Mouse (Mus musculus) intestine, postnatal 0 days (tissue): ENCODE measurements at regions not wholly inside any gene's neighbourhood (a gene's known extent, or its start where the extent isn't known, plus 50 kb on each side); places are given as distances from the start of the nearest gene placed in this dataset.
A peak's percentile ranks its signal among the peaks of the same experiment; 100 is the strongest.

ENCODE experiments used
- ATAC-seq: fragments of 200-750 bp; cut with Nextera tagmentation; 2 replicates; pipeline ENCODE4 v1.8.0; 2017; ENCODE audit warnings: mild to moderate bottlenecking, moderate TSS enrichment, moderate library complexity
- H3K27ac ChIP-seq: fragments of 300-500 bp; sonication (generic); 2 replicates; pipeline ENCODE4 v1.5.1; 2014; ENCODE audit warnings: mild to moderate bottlenecking, low read depth, low read length, moderate library complexity
- H3K27me3 ChIP-seq: fragments of 300-500 bp; sonication (generic); replicated peaks from 2 replicates; pipeline ENCODE4 v1.6.1; 2014; ENCODE audit warnings: low read length, mixed read lengths; ENCODE audit not compliant: control insufficient read depth, insufficient read depth
- H3K36me3 ChIP-seq: fragments of 300-500 bp; sonication (generic); 2 replicates; pipeline ENCODE4 v1.6.1; 2014; ENCODE audit warnings: mild to moderate bottlenecking, moderate library complexity; ENCODE audit not compliant: control insufficient read depth, insufficient read depth
- H3K4me1 ChIP-seq: fragments of 300-500 bp; sonication (generic); replicated peaks from 2 replicates; pipeline ENCODE4 v1.6.1; 2014; ENCODE audit warnings: antibody characterized with exemption, low read length, mixed read lengths; ENCODE audit not compliant: control insufficient read depth, insufficient read depth
- H3K4me2 ChIP-seq: fragments of 300-500 bp; sonication (generic); replicated peaks from 2 replicates; pipeline ENCODE4 v1.6.1; 2014; ENCODE audit warnings: low read depth, mild to moderate bottlenecking, moderate library complexity
- H3K4me3 ChIP-seq: fragments of 300-500 bp; sonication (generic); 2 replicates; pipeline ENCODE4 v1.5.1; 2014; ENCODE audit warnings: low read depth, low read length
- H3K9ac ChIP-seq: fragments of 300-500 bp; sonication (generic); 2 replicates; pipeline ENCODE4 v1.6.1; 2014; ENCODE audit warnings: mild to moderate bottlenecking, low read depth, low read length
- H3K9me3 ChIP-seq: fragments of 300-500 bp; sonication (generic); 2 replicates; pipeline ENCODE4 v1.6.1; 2016; ENCODE audit warnings: mixed run types; ENCODE audit not compliant: control insufficient read depth
- CTCF ChIP-seq: sonication (generic); IDR thresholded peaks from 2 replicates; pipeline ENCODE4 v1.5.1; 2016; ENCODE audit warnings: low read depth, mild to moderate bottlenecking, control low read depth, antibody characterized with exemption, moderate library complexity
- WGBS: fragments of 180-500 bp; shearing (Covaris S2); extraction: QIAGEN DNeasy Blood & Tissue Kit; methylation state at CpG from one replicate; pipeline ENCODE4 v1.1.7; 2014; 5-methylcytosine and 5-hydroxymethylcytosine counted together

DNA sequence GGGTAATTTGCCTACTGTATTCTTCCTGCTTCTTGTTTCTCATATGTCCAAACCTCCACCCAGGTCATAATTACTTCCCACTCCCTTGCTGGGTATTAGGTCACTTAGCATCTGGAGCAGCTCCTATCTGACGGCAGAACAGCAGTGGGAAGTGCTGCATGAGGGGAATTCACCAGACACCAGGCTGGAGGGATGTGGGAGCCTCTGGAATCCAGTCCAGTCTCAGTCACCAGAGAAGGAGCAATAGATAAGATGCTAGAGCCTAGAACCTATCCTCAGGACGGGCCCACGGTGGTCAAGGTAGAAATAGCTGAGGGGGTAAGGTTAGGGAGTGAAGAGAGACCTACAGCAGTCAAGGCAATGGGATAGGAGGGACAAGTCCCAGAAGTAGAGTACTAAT, 277.1 kb downstream of the Tns1 start:
- WGBS = 74% methylated on average over 3 of the region's 3 CpGs
- ATAC-seq = no peak

DNA sequence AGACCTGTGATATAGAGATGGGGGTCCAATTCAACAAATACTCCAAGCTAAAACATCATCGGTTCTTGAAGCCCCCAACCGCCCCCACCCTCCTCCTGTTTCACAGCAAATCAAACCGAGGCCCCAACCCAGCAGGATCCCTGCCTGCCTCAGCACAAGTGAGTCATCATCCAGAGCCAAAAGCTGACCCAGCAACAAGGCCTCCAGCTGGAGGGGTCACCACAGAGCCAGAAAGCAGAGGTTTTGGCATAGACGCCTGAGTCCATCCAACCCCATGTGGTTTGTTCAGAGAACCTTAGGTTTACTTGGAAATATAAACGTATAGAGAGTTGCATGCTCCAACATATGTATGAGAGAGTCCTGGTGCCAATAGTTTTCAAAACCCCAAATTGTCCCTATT, 279.1 kb downstream of the Tns1 start:
- H3K4me3 ChIP-seq = no peak overlapping the region
- H3K27ac ChIP-seq = no peak overlapping the region
- no peak for TF ChIP-seq CTCF
- no peaks in the 10 kb centered on the region for H3K4me1 ChIP-seq
- no peaks in the 10 kb centered on the region for H3K9me3 ChIP-seq
- ATAC-seq = no peak
- no peaks in the 10 kb centered on the region for H3K27me3 ChIP-seq
- H3K9ac ChIP-seq = no peak overlapping the region
- no peaks in the 10 kb centered on the region for H3K36me3 ChIP-seq
- WGBS = 73% methylated on average over 5 of the region's 5 CpGs
- no peak overlapping the region for H3K4me2 ChIP-seq

More for the DNA sequence above, 277.1 kb downstream of the Tns1 start:
- no peaks in the 10 kb centered on the region for H3K4me1 ChIP-seq
- no peak overlapping the region for H3K9ac ChIP-seq
- H3K27me3 ChIP-seq = no peaks in the 10 kb centered on the region
- no peaks in the 10 kb centered on the region for H3K9me3 ChIP-seq
- H3K27ac ChIP-seq = no peak overlapping the region
- H3K36me3 ChIP-seq = no peaks in the 10 kb centered on the region
- no peak overlapping the region for H3K4me3 ChIP-seq
- no peak overlapping the region for H3K4me2 ChIP-seq
- TF ChIP-seq CTCF = no peak

DNA sequence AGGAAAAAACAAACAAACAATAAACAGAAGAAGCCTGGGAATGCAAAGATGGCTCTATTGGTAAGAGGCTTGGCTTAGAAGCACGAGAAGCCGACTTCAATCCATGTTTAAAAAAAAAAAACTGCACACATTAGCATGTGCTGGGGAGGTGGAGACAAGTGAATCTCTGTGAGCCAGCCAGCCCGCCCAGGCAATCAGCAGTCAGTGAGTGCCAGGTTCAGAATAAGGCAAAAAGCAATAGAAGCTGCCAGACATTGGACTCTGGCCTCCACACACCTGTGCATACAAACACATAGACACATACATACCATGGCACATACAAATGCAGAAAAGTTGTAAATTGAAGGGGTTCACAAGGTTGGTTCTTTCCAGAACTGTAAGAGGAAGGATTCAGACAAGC, 279.7 kb downstream of the Tns1 start:
- no peaks in the 10 kb centered on the region for H3K9me3 ChIP-seq
- H3K27ac ChIP-seq = no peak overlapping the region
- ATAC-seq = peak; percentile 92
- no peak overlapping the region for H3K4me3 ChIP-seq
- H3K27me3 ChIP-seq = no peaks in the 10 kb centered on the region
- no peaks in the 10 kb centered on the region for H3K36me3 ChIP-seq
- TF ChIP-seq CTCF = no peak
- no peak overlapping the region for H3K9ac ChIP-seq
- WGBS = 27% methylated on average over 3 of the region's 3 CpGs
- no peak overlapping the region for H3K4me2 ChIP-seq
- no peaks in the 10 kb centered on the region for H3K4me1 ChIP-seq

DNA sequence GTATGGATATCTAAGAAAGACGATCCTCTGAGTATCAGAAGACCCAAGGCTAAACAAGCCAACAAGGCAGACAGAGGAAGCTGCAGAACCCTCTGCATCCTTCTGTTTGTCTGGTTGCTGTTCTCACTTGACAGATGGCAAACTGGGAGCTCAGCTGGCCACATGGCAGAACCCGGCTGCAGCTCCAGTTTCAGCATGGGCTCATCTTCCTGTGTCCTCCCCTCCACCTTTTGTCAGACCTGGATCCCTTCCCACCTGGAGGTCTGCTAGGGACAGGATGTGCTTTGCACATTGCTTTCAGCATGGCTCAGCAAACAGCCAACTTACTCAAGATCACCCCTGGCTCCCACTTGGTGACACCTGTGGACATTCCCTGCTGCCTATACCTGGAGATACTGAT, 284.9 kb downstream of the Tns1 start:
- Histone ChIP-seq H3K36me3 (no peaks in the 10 kb centered on the region), H3K27ac (no peak overlapping the region), H3K27me3 (no peaks in the 10 kb centered on the region), H3K4me1 (no peaks in the 10 kb centered on the region), H3K4me2 (no peak overlapping the region), H3K9me3 (no peaks in the 10 kb centered on the region), H3K4me3 (no peak overlapping the region), H3K9ac (no peak overlapping the region)
- 71% methylated on average over 2 of the region's 2 CpGs for WGBS
- TF ChIP-seq CTCF = no peak
- ATAC-seq = no peak

DNA sequence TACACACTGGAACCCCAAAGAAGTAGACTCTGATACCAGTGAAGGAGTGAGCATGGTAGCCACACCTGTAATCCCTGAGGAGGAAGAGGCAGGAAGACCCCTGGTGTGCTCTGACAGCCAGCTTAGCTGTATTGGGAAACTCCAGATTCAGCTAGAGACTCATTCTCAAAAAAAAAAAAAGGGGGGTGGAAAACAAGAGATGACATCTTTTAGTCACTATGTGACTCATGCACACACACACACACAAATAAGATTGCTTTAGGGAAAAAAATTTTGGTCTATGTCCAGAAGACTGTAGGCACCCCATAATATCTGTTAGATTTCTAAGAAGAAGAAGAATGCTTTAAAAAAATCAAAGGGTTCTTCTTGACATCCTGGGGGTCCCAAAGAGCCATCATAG, 287.6 kb downstream of the Tns1 start:
- H3K27ac ChIP-seq = no peak overlapping the region
- TF ChIP-seq CTCF = no peak
- no peak overlapping the region for H3K4me2 ChIP-seq
- H3K4me3 ChIP-seq = no peak overlapping the region
- no peaks in the 10 kb centered on the region for H3K9me3 ChIP-seq
- no peak overlapping the region for H3K9ac ChIP-seq
- H3K36me3 ChIP-seq = no peaks in the 10 kb centered on the region
- no peak for ATAC-seq
- H3K4me1 ChIP-seq = no peaks in the 10 kb centered on the region
- no peaks in the 10 kb centered on the region for H3K27me3 ChIP-seq

DNA sequence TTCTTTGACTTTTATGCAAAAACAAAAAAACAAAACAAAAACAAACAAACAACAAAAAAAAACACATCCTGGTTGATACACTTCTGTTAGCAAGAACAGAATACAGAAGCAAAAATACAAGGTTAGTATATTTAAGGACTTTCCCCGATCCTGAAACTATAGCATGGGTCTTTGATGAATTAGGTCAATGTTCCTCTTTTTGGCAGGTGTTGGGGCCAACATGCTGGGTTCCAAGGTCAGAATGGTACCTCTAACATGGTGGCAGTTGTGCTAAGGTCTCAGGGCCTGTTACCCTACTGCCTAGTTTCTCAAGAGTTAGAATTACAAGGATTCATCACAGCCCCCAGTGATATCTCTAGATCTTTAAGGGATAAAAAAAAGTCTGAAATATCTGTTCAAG, 289.7 kb downstream of the Tns1 start:
- Histone ChIP-seq H3K9ac (no peak overlapping the region), H3K9me3 (no peaks in the 10 kb centered on the region), H3K27me3 (no peaks in the 10 kb centered on the region), H3K4me3 (no peak overlapping the region), H3K27ac (no peak overlapping the region), H3K4me1 (no peaks in the 10 kb centered on the region), H3K4me2 (no peak overlapping the region), H3K36me3 (no peaks in the 10 kb centered on the region)
- no peak for TF ChIP-seq CTCF
- no peak for ATAC-seq
- 96% methylated on average over 1 of the region's 1 CpGs for WGBS

DNA sequence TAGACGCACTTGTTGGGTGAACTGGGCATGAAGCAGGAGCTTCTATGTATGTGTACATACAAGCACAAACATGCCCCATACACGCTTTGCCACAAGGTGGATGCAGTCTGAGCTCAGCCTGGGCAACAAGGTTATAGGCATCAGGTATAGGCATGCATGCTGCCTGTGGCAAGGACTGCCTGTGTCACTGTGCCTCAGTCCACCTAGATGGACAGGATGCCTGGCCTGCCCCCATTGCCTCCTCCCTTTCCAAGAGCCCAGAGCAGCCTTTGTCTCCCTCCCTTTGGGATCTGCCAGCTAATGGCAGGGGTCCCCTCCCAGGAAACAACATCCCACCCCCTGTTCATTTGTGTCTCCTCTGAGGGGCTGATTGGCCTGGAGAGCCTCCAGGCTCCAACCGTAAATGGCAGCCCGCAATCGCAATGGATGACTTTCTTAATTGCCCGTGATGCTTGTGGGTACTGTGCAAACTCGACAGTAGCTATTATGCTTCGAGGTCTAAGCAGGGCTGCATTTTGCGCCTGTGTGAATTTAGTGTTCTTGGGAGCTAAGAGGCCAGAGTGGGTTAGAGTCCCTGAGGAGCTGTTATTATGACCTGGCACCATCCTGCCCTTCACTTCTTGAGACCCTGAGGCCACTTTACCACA, 293.6 kb downstream of the Tns1 start:
- Histone ChIP-seq H3K4me1 (no peaks in the 10 kb centered on the region), H3K36me3 (no peaks in the 10 kb centered on the region), H3K27me3 (no peaks in the 10 kb centered on the region), H3K9ac (no peak overlapping the region), H3K27ac (no peak overlapping the region), H3K9me3 (no peaks in the 10 kb centered on the region), H3K4me3 (no peak overlapping the region), H3K4me2 (no peak overlapping the region)
- 72% methylated on average over 9 of the region's 9 CpGs for WGBS
- TF ChIP-seq CTCF = no peak
- ATAC-seq = no peak
